Mouse (Mus musculus) olfactory bulb, adult 2 months (tissue): ENCODE measurements around the gene Ankle1.

Experiments used
- CTCF ChIP-seq: fragments of 200-500 bp; IDR thresholded peaks from 2 replicates; pipeline ENCODE4 v1.5.1; 2012; ENCODE audit warnings: low read depth, mild to moderate bottlenecking, low read length, moderate library complexity; ENCODE audit not compliant: insufficient read depth
- POLR2A ChIP-seq: fragments of 200-500 bp; IDR thresholded peaks from 2 replicates; pipeline ENCODE4 v1.6.1; 2012; ENCODE audit warnings: mild to moderate bottlenecking, low read depth, low read length, moderate library complexity; ENCODE audit not compliant: insufficient read depth

DNA sequence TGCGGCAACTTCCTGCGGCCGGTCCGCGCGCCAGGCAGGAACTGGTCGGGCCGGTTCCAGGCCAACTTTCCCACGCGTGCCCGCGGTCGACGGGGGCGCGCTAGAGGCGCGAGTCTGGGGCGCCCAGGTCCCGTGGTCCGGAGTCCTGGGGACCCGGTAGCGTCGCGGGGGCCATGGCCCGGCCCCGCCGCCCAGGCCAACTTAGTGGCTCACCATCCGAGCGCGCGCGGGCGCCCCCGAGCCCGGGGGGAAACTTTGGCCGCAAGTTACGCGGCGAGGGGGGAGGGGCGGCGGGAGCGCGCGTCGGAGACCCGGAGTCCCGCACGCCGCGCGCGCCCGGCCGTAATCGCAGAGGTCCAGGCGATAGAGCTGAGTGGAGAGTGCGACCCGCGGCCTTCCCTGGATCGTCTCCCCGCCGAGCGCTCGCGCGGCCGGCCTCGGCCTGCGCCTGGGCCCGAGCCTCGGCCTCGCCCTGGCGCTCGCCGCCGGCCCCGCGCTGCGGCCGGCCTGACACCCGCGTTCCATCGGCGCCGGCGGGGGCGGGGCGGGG is 24.3 kb upstream of the Ankle1 start, which contains the start of gene Nr2f6:
- TF ChIP-seq POLR2A (no peak), CTCF (no peak)
